Mouse (Mus musculus) heart, adult 11 months (tissue): ENCODE results near the gene Slc7a5.

Experiments used
- DNase-seq: peaks from one replicate; pipeline ENCODE4 v3.0.0; 2022

Slc7a5 gene

DNA sequence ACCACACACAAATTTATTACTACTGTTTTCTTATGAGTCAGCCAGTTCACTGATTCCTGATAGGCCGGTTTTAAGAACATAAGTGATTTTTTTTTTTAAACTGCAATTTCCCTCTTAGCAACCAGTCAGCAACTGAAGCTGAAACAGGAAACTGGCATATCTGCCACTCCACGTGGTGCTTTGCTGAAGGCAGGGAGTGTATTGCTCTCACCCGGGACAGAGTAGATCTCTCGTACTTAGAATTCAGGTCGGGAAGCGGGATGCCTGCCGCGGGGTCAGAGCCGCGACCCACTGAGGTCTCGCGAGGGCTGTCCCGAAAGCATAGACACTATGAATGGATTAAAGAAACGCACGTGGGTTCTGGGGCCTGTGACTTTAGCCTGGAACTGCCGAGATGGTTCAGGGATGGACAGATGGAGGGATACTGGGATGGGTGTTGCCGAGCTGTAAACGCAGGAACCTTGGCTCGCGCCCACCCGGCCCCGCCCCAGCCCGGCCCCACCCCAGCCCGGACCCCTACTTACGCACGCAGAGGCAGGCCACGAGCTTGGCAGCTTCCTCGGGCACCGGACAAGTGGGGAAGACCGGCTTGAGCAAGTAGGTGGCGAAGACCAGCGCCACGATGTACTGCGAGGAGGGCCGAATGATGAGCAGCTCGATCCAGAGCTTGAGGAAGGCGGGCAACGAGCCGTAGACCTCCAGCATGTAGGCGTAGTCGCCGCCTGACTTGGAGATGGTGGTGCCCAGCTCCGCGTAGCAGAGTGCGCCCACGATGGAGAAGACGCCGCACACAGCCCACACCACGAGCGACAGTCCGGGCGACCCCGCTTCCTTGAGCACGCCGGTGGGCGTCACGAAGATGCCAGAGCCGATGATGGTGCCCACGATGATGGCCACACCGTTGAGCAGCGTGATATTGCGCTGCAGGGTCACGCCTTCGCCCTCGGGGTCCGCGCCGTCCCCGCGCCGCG lies 667 bp downstream of the Slc7a5 start:
- DNase-seq, result peak; percentile 91

DNA sequence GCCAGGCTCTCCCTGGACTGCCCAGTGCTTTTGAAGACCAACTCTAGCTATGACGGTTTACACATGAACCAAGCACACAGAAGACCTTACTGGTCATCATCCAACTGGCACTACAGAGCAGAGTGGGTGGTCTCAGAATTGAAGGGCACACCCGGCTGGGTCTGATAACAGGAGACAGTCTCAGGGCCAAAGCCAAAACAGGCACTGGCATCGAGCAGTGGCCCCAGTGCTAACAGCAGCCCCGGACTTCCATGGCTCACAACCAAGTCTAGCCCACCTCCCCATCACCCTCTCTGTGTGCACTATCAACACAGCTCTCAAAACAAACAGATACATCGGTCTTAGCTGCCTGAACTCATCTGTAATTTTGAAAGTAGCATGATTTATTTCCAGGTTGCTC lies 1.6 kb downstream of the Slc7a5 start:
- DNase-seq, result no peak

DNA sequence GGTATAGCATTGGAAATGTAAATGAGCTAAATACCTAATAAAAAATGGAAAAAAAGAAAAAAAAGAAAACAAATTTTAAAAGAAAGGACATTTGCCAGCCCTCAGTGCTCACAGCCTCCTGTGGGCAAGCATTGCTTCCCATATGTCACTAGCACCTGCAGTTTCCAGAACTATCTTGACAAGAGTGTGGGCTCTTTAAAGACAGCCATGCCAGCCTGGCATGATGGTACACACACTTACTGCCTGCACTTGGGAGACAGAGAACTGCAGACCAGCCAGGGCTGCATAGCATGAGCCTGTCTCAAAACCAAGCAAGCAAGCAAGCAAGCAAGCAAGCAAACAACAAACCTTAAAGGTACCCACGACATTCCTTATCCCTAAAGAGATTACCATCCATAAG lies 2.1 kb downstream of the Slc7a5 start:
- DNase-seq, result no peak

DNA sequence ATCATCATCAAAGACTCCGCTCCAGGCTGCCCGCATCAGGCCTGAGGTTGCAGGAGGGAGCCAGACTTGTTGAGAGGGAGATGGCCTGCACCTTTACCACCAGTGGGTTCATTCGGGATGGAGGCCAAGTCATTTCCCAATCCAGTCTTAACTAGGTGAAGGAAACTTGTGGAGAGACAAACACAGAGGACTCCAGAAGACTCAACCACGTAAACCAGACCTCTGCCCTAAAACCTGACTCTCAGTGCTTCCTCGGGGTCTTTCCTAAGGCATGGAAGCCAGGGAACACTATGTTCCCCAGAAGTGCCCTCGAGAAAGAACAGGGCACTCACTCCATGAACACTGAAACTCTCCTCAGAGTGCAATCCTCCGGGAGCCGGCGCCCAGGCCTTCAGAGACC lies 2.5 kb downstream of the Slc7a5 start:
- DNase-seq, result no peak

DNA sequence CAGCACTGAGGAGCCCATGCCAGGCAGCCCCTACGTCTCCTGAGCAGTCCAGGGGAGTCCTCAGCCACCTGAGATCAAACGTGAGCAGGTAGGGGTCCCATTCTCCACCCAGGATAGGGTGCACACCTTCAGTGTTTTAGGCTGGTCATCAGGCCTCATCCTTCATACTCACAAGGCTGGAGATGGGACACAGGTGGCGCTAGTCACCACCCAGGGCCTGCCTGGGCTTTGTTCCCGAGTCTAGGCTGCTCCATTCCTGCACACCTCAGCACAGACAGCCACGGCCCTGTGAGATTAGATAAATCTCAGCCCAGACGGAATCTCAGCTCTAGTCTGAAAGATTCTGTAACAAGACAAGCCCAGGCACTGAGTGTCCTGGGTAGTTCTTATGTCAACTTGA lies 3.5 kb downstream of the Slc7a5 start:
- no peak for DNase-seq

DNA sequence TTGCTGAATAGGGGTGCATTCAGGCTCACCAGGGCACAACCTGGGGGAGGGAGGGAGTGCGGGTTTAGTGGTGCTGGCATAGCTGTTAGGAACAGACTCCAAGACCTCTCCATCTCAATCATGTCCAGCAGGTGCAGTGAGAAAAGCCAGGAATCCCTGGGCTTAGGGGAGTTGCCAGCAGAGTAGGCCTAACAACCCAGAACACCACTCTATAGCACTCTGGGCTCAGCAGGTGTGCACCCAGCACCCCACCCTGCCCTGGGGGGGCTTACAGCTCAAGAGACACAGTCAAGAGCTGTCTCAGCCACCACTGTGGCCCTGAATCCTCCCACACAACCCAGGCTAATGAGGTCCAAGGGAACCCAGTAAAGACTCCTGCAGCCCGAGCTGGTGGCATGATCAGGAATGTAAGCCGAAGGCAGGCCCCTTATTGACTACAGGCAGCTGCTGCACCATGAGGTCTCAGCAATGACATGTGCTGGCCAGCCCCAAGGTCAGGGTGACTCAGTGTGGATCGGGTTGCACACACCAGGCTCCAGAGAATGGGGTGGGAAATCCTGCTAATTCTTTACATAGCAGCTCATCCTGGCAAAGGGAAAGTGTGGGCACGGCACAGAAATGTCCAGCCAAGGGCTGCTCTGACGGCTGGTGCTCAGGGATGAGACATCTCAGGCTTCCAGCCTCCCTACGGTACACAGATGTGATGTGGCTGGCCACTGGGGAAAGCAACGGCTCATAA lies 5.8 kb downstream of the Slc7a5 start:
- DNase-seq, result peak; percentile 94

DNA sequence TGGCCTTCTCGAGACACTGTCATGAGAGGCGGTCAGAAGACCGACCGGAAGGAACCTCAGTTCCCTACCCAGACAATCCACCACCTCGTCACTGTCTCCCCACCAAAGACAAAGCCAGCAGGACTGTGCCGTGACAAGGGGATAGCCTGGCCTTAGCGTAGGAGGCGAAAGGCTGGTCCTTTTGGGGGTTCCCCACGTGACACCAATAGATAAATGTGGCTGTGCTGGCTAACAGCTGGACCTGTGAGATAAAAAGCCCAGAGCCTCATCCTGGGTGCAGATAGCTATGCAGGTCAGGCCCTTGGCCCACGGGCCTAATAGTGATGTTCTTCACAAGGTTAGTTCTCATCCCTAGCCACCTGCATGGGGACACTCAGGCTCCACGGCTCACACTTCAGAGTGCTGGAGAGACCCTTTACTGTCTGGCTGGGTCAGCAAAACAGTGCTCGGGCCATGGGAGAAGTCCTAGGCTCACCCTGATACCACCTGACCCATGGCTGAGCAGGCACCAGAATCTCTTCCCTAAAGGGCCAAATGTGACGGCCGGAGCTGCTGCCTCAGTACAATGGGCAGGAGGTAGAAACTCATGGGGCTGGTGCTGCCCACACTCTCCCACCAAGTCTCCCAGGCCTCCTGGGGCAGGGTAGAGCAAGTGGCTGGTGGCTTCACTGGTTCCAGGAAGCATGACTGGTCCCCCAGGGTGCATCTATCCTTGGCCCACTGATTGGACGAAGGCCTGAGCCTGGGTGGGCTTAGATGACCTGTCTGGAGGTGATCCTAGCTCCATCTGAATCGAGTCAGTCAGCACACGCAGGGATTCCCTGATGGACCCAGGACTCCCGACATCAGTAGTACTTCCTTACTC lies 8.1 kb downstream of the Slc7a5 start:
- DNase-seq, result no peak

DNA sequence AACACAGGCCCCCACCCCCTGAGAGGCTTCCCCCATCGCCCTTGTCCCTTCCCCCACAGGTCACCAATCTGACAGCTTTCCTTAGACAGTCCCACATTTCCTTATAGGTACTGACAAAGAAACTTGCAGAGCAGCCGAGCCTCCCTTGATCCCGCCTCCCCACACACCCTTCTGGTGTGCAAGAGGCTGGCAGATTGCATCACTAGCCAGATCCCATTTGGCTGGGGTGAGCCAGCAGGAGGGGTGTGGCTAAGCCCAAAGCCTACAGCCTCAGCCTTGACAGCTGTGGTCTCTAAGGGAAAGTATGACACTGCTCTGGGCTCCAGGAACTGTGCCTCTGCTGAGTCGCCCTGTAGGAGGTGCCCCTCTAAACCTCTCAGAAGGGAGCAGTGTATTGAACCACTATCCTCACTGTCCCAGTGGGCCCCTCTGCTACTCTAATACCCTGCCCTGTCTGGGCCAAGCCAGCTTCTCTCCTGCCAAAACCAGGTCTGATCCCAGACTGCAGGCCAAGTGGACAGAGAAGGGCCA lies 9.0 kb downstream of the Slc7a5 start:
- peak; percentile 98 for DNase-seq

DNA sequence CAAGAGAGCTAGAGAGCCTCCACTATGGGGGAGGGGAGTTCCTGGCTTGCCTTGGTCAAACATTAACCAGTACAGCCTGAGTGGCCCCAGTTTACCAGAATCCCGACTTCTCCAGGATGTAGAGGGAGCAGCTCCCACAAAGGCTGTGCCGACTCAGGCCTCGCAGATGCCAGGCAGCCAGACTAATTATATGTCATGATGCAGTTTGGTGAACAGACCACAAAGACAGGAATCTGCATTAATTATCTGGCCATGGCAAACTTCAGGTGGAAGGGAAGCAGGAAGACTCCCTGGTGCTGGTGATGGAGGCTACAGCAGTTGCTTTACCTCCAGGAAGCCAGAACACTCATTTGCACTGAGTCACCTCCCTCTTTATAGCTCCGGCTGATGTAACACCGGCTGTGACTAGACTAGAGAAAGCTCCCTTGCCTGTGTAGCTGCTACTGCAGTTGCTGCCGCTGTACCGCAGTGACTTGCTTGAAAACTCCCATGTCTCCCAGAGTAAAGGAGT lies 9.6 kb downstream of the Slc7a5 start:
- DNase-seq, result no peak

DNA sequence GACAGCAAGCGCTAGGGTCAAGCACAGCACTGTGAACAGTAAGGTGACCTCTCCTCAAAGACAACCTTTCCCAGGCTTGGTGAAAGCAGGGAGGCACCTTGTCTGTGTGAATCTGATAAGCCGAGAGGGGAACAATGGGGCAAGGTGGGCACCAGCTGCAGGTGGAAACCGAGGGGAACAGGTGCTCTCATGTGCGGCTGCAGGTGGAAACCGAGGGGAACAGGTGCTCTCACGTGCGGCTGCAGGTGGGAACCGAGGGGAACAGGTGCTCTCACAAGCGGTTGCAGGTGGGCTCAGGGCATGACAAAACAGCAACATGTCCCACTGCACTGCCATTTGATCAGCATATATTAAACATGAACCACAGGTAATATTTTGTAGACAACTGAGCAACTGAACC lies 10.3 kb downstream of the Slc7a5 start:
- no peak for DNase-seq

DNA sequence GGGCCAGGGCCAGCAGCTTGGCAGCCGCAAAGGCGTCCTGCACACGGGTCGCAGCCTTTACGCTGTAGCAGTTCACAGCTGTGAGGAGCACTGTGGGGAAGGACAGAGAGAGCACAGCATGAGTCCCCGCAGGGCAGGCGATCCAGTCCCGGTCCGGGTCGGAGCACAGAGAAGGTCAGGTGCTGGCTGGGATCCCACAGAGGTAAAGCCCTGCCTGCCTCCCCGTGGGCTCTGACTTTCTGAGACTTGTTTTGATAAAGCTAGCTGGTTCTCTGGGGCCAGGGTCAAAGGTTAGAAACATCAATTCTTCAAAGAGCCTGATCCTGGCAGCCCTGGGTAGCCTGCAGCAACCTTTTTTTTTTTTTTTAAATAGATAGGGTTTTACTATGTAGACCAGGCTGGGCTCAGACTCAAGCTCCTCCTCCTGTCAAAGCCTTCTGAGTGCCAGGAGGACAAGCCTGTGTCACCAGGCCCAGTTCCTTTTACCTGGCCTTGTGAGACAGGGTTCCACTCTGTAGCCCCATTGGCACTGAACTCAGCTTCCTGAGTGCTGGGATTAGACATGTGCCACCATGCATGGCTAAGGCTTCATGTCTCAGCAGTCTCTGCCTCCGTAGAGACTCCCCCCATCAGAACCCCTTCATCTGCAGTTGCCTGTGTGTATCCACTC lies 10.9 kb downstream of the Slc7a5 start:
- DNase-seq, result no peak

DNA sequence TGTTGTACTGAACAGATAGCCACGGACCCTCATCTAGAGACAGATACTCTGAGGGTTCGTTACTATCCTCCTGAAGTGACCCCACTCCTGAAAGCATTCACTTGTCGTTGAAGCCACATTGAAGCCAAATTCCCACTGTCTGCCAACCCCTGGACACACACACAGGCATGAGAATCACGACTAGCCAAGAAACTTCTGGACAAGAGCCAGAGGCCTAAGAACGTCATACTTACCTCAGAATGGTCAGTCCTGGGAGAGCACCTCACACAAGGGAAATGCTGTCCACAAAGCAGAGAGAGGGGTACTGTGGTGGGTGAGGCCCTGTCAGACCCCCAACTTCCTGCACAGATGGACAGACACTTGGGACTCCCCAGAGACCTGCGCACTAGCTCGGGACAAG lies 11.6 kb downstream of the Slc7a5 start:
- no peak for DNase-seq

DNA sequence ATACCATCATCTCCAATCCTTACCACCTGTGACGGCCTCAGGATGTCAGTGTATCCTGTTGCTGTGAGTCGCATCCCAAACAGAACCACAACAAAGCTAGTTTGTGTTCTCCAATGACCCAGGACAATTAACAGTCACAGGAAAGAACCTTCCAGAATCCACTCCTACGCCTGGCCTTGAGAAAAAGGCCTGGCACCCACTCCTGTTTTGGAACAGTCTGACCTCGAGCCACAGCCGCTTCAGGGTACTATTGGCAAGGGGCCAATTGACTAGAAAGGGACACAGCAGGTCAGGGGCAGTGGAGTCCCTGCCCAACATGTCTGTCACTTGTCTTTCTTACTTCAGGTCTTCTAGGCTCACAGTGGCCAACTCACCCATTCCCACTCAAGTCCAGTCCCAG lies 14.6 kb downstream of the Slc7a5 start:
- no peak for DNase-seq

DNA sequence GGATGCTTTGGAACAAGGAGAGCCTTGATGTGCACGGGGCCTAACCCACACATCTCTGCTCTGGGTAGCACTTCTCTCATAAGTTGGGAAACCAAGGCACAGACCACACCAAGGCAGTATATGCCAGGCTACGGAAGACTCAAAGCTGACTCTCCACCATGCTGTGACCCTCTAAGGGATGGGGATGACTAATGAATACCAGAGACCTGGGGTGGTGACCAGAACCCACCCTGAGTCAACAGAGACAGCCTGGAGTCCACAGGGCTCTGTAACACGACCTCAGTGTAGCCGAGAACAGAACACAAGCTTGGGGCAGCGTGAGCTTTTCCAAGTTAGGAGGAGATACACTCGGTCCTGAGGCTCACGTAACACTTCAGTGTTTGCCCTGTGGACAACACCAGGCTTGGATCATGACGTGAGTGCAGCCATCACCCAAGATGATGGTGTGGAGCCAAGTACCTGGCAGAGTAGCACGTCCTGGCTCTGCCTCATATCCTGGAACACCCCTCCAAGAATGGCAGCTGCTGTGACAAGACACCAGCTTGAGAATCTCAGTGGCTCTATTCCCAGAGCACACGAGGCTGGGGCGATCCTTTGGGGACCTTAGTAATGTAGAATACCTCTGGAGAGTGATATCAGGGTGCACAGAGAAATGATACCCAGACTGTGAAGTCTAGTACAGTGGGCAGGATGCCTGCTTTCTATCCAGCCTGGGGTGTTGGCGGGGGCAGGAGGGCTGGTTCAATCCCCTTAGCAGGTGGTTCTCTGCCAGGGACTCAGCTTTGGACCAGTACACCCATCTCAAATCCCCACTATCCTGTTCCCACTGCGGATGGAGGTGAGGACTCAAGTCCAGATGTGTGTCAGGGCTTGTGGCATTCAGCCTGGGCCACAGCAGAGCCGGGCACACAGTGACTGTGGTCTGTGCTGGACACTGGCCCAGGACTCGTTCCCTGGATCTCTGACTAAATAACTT lies 17.4 kb downstream of the Slc7a5 start:
- DNase-seq, result no peak

DNA sequence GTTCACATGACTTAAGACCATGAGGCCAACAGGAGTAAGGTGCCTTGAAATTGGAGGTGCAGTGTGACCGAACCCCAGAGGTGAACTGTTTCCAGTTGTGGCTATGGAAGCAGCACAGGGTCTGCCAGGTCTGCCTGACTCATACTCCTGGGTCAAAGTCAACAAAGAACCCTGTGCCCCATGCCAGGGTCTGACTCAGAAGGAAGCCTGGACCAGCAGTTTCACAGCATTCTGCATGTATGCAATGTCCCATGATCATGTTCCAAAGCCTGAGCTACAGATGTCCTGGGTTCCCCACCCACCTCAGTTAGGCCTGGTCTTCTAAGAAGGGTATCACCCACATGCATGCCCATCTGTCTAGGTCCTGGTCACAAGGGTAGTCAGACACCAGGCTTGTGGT lies 18.2 kb downstream of the Slc7a5 start:
- DNase-seq, result no peak

DNA sequence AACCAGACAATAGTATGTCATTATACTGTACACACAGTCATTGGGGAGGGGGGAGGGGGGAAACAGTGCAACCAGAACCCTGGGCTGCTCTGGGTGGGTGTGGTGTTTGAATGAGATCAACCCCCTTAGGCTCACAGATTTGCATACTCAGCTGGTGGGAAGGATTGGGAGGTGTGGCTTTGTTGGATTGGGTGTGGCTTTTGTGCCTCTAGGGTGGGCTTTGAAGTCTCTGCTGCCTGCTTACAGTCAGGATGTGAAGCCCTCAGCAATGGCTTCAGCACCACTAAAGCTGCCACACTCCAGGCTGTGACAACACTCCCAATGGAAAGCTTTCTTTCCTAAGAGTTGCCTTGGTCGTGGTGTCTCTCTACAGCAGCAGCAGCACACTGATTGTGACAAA lies 19.9 kb downstream of the Slc7a5 start:
- DNase-seq, result no peak

DNA sequence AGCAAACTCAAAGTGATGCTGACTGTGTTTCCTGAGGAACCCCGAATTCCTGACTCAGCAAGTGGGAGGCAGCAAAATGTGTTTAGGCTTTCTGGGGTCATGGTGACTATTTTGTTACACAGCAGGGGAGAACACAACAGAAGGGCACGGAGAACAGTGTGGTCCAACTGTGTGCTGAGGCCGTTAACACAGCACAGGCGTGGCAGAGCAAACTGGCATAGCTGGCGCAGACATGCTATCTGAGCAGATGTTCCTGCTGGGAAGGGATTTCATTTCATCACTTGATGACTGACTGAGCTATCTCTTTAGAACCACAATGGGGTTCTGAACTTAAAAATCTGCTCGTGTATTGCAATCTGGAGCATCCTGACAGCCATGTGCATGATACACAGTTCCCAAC lies 22.1 kb downstream of the Slc7a5 start:
- no peak for DNase-seq

DNA sequence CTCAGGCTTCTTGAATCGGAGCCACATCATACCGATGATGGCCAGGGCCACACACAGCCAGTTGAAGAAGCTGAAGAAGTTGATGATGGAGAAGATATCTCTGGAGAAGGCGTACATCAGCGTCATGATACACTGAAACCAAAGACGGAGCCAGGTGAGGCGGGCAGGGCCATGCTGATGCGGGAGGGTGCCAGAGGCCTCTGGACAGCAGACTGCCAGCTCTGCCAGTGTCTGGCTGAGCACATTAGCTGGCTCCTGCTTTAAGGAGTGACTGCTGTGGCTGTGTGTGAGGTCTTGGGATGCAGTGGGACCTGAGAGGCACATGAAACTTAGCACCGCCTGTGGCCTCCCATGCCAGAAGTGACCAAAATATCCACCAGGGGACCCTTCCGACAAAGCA lies 22.5 kb downstream of the Slc7a5 start:
- no peak for DNase-seq

DNA sequence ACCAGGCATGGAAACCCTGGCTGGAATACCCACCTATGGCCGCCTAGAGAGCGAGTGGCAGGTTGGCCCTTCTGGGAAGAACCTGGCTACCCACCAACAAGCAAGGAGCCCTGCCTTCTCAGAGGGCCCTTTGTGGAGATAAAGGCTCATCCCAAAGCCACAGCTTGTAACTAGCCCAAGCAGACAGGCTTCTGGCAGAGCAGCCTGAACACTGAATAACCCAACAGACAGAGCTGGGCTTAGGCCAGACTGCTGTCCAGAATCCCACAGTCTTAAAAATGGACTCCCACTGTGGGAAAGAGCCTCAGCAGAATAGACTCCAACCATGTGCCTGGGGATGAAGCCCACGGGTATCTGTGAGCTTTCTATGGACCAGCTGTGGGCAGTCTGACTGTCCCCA lies 23.3 kb downstream of the Slc7a5 start:
- DNase-seq, result no peak

DNA sequence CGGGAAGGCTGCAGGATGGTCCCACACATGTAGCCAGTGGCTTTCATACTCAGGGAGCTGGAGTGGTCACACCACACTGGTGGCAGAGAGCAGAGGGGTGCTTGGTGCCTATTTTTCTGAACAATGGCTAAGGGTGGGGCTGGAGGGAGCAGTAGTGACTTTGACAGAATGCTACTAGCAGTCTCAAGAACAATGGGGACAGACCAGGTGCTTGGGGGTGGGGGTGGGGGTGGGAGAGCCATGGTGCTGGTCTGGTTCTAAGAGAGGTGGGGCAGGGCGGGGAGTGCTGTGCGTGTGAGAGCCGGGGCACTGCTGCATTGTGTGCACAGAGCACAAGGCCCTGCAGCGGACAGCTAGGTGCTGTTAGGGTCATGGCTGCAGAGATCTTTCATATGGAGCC lies 25.6 kb downstream of the Slc7a5 start:
- no peak for DNase-seq

DNA sequence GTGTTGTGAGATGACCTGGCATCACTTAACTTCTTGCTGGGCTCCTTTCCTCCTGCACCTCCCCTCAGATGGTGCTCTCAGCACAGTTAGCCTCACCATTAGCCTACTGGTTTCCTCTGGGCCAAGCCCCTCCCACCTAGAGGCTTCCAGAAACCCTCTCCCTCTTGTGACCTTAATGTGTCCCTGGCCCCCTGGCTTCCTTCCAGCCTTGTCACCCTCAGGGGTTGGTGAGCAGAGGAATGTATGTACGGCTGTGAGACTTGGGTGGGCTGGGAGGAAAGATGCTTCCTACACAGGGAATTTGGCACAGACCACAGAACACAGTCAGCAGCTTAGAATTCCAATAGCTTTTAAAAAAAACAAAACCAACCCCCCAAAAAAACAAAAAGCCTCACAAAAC lies 26.7 kb downstream of the Slc7a5 start:
- DNase-seq, result no peak
